Mouse (Mus musculus) left cerebral cortex, adult 2 months (tissue): Measurements from ENCODE around the gene Vdr. TPM values are rescaled to one million over a fixed set of nuclear protein-coding genes. Genes with fewer than 3 reads are reported as not detected.

Experiments
- DNase-seq, 2 experiments: peaks; one replicate each; pipeline ENCODE4 v3.0.0; 2021 to 2022; ENCODE audit warnings: low spot score in 2 of 2, mixed read lengths in 1 of 2; ENCODE audit errors: extremely low spot score in 1 of 2
- H3K27ac ChIP-seq: fragments of 200-600 bp; 2 replicates; pipeline ENCODE4 v1.8.1; 2022
- H3K4me3 ChIP-seq: fragments of 200-600 bp; 2 replicates; pipeline ENCODE4 v1.8.1; 2022
- CTCF ChIP-seq: fragments of 200-600 bp; IDR thresholded peaks from 2 replicates; pipeline ENCODE4 v1.8.1; 2022; ENCODE audit warnings: antibody characterized with exemption, mild to moderate bottlenecking, moderate library complexity
- intact Hi-C: fragments of 180-260 bp; cut with DNase I; formaldehyde crosslinking; loops from one replicate; pipeline ENCODE4 v1.15.1; 2025
- total RNA-seq, 2 experiments: library from RNA; stranded (reverse); gene quantifications; 2 replicates each; pipeline ENCODE4 v1.2.3; 2021

Vdr gene
- total RNA-seq, 2 experiments from 2014 or later, result 0.32 to 0.79 TPM

DNA sequence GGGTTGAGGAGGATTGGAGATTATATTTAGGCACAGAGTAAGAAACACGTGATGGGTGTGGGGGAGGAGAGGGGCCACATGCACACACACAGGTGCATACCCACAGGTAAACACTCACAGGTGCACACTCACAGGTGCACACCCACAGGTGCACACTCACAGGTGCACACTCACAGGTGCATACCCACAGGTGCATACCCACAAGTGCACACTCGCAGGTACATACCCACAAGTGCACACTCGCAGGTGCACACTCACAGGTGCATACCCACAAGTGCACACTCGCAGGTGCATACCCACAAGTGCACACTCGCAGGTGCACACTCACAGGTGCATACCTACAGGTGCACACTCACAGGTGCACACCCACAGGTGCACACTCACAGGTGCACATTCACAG, 100.0 kb downstream of the Vdr start:
- Histone ChIP-seq H3K27ac (no peak overlapping the region), H3K4me3 (no peak overlapping the region)
- intact Hi-C loops, result loop anchor here (2.0 kb wide), 1 partner anchor 40 kb away; no protein-coding TSS in a partner anchor
- TF ChIP-seq CTCF, result no peak
- no peak for DNase-seq

DNA sequence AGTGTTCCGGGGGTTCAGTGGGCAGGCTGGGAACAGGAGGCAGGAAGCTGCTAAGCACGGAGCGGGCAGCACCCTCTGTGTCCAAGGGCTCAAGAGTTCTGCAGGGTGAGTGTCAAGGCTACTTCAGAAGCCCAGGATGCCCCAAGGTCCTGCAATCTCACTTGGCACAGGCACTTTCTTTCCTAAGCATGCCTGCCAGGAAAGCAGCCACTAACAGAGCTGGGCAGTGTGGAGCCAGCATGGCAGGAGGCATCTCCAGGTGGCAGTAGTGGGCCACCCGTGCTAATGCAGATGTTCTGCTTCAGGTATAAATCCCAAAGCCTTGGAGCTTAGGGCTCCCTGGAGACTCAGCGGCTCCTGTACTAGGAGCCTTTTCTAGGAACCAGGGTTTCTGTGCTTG, 100.5 kb downstream of the Vdr start:
- no peak overlapping the region for H3K4me3 ChIP-seq
- H3K27ac ChIP-seq, result no peak overlapping the region
- DNase-seq, result no peak
- intact Hi-C loops, result loop anchor here (2.0 kb wide), 1 partner anchor 41 kb away; no protein-coding TSS in a partner anchor
- peak; percentile 52 for TF ChIP-seq CTCF

GRCm38 (mm10) chr15:97809206-97809605, 101.2 kb downstream of the Vdr start:
- DNase-seq, result no peak
- intact Hi-C loops, result no loop called here

GRCm38 (mm10) chr15:97808532-97808931, 101.9 kb downstream of the Vdr start:
- intact Hi-C loops, result no loop called here
- Histone ChIP-seq H3K4me3 (no peak overlapping the region), H3K27ac (no peak overlapping the region)
- TF ChIP-seq CTCF, result no peak
- DNase-seq, result no peak

More at GRCm38 (mm10) chr15:97809206-97809605, 101.2 kb downstream of the Vdr start:
- no peak overlapping the region for H3K27ac ChIP-seq
- no peak for TF ChIP-seq CTCF
- no peak overlapping the region for H3K4me3 ChIP-seq

GRCm38 (mm10) chr15:97807867-97808266, 102.6 kb downstream of the Vdr start:
- no peak for DNase-seq
- H3K4me3 ChIP-seq, result no peak overlapping the region
- TF ChIP-seq CTCF, result no peak
- no peak overlapping the region for H3K27ac ChIP-seq
- intact Hi-C loops, result no loop called here

Other genes with a start within 250 kb of the Vdr start
- 10 to 100 TPM; 26.6 to 28.4 TPM for gene Rpap3, start 204.8 kb downstream of the Vdr start, total RNA-seq
- 1 to 10 TPM; 2.8 to 4.7 TPM for gene Endou, start 179.3 kb downstream of the Vdr start, total RNA-seq
- gene Rapgef3, start 142.7 kb downstream of the Vdr start, total RNA-seq, result 10 to 100 TPM; 46.5 to 50.4 TPM
- 100 to 1,000 TPM; 157 to 161 TPM for gene Slc48a1, start 132.1 kb downstream of the Vdr start, total RNA-seq
- gene Hdac7, start 66.1 kb downstream of the Vdr start, total RNA-seq, result 10 to 100 TPM; 38.4 to 41.6 TPM
- 10 to 100 TPM; 26.6 to 31.7 TPM for gene Tmem106c, start 53.6 kb upstream of the Vdr start, total RNA-seq
- gene Col2a1, start 94.1 kb upstream of the Vdr start, total RNA-seq, result under 1 TPM; 0.61 to 0.63 TPM
- 100 to 1,000 TPM; 379 to 387 TPM for gene Pfkm, start 182.0 kb upstream of the Vdr start, total RNA-seq
- gene Senp1, start 183.1 kb upstream of the Vdr start, total RNA-seq, result 10 to 100 TPM; 13.6 to 15.6 TPM